Mouse (Mus musculus) T-helper 1 cell (primary cell): ENCODE measurements around the gene Rasgrp2.

Source experiments
- in situ Hi-C: fragments of 300-600 bp; cut with MboI, MseI; formaldehyde crosslinking; loops from one replicate; pipeline ENCODE4 v1.15.1; 2025; ENCODE audit warnings: high pct_unique_total_duplicates

Rasgrp2 gene

DNA sequence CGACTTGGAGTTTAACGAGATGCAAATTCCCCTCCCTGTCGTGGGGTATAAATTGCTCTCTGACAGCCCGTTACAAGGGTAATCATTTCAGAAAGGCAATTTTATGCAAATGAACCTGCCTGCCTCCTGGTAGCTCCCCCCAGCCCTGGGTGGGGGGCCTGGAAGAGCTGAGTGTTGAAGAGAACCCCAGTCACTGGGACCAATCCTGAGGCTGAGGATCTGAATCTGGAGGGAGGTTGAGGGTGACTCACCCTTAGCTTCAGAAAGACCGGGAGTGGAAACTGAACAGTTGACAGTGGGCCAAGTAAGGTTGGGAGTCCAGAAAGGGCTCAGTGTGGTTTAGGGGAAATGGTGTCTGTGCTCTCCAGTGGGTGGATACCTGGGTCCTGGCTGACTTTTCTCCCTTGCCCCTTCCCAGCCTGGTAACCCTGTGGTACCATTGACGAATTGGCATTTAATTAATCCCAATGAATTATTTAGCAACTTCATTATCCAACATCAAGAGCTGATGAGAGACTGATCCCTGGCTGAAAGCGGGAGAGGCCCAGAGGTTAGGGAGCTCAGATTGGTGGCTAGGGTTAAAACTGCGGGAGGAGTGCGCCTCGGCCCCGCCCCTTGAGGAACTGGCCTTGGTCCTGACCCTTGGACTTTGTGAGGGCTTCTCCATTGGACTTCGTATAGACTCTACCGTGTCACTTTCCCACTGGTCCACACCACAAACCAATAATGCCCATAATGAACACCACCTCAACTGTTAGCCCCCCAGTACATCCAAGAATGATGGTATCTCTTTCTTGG, 27.8 kb downstream of the Rasgrp2 start:
- in situ Hi-C loops = no loop called here

DNA sequence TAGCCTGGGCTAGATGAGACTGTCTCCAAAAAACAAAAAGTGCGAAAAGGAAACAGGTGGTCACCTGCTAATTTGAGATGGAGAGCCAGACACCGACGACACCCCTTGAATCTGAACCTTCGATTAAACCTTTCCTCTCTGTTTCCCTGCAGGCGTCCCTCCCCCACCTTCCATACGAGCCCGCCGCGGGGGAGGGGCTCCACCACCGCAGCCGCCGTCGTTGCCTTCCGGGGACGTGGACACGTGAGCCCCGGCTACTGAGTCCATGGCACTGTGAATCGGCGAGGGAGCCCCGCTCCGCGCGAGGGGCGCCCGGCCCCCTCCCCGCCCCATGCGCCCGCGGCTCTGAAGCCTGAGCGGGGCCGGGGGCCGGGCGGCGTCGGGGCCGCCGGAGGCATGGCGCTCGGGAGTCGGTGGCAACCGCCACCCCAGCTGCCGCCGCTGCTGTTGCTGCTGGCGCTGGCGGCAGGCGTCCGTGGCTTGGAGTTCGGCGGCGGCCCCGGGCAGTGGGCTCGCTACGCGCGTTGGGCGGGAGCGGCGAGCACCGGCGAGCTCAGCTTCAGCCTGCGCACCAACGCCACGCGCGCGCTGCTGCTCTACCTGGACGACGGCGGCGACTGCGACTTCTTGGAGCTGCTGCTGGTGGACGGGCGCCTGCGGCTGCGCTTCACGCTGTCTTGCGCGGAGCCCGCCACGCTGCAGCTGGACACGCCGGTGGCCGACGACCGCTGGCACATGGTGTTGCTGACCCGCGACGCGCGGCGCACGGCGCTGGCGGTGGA, 28.7 kb downstream of the Rasgrp2 start:
- in situ Hi-C loops = no loop called here

DNA sequence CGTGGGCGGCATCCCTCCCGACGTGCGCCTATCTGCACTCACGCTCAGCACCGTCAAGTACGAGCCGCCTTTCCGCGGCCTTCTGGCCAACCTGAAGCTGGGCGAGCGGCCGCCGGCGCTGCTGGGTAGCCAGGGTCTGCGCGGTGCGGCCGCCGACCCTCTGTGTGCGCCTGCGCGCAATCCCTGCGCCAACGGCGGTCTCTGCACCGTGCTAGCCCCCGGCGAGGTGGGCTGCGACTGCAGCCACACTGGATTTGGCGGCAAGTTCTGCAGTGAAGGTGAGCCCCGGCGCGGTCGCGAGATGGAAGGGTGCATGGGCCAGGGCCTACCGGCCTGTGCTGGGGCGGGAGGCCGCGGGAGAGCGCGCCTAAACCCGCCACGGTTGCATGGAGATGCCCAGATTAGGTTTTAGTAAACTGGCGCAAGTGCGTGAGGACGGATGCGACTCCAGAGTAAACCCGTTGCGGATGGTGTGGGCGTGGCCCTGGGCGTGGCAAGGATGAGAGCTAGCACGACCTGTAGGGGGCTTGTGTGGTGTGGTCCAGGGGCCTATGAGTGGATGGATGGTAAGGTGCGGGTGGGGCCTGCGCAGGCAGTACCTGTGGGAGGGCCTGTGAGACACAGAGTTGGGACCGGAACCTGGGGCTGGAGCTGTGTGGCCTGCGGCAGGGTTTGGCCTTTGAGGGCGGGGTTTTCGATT, 29.5 kb downstream of the Rasgrp2 start:
- in situ Hi-C loops = no loop called here

- in situ Hi-C loops = no loop called here
Observed at GRCm38 (mm10) chr19:6443016-6443415, 43.9 kb downstream of the Rasgrp2 start.

- in situ Hi-C loops = no loop called here
Observed at GRCm38 (mm10) chr19:6445761-6446423, 46.8 kb downstream of the Rasgrp2 start.

DNA sequence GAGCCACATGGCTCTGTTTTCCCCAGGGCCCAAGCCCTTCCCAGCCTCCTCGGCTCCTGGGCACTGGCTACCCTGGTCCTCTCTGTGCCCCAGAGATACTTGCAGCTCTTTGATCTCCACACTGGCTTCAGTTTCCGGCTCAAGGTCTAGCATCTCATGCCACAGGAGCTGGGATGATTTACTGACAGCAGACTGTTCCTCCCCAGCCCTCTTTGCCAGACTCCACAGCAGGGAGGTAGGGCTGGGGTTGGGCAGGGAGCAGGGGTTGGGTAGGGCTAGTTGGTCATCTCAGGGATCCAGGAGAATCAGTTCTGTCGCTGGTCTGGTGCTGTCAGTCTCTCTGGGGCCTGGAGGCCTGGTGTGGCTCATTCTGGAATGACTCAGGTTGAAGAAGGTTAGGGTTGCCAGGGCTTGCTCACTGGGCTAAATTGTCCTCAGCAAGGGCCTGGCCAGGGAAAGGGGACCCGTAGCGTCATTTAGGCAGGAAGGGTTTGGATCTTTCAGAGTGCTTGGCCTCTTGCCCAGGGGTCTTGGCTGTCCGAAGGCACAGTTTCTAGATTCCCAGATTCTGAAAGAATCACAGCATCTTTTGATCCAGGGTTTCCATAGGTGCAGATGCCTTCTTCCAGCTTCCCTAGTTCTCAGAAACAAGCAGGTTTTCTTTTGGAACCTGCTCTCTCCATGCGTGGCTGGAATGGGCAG, 47.7 kb downstream of the Rasgrp2 start:
- in situ Hi-C loops = no loop called here

- in situ Hi-C loops = no loop called here
Observed at GRCm38 (mm10) chr19:6448752-6449151, 49.6 kb downstream of the Rasgrp2 start.

GRCm38 (mm10) chr19:6449841-6450240, 50.7 kb downstream of the Rasgrp2 start:
- in situ Hi-C loops = no loop called here

DNA sequence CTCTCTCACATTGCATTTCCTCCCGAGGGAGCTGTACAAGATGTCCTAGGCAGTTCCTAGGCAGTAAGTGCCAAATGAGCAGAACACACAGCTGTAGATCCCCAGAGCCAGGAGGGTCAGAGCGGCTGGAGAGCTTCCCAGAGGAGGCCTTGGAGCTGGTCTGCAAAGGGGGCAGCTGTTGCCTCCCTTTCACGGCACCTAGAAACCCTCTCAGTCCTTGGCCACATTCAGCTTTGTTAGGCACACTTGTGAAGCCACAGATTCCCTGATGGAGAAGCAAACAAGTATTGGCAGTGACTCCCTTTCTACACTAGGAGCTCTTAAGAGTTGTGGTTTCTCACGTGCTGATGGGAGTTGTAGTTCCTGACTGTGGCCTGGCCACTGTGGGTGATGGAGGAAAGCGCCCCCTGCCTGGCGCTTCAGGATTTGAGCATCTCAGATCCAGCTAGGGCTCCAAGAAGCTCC, 52.9 kb downstream of the Rasgrp2 start:
- in situ Hi-C loops = no loop called here

DNA sequence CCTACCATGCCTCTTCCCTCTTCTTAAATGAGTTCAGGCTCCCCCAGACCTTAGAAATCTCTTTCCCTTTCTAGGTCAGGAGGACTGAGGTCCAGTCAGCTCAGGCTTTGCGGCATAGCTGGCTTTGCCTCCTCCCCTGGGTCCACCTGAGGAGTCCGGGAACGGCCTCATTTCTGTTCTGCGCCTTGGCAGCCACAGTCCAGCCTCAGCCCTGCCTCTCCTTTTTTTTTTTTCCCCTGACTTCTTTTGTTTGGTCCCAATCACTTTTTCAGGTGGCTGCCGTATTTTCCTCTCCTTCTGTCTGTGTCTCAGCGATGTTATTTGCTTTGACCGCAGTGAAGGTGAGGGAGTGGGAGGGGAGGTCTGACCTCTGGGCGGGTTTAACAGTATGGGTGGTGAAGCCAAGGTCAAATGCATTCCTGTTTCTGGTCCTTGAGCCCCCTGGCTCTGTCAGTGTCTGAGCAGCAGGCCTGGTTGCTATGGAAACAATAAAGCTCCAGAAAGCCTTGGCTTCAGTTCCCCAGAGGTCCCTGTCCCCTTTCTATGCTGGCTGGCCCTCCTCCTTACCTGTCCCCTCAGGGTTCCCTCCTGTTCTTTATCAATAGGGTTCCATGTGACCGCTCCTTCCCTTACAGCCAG, 53.7 kb downstream of the Rasgrp2 start:
- in situ Hi-C loops = no loop called here

DNA sequence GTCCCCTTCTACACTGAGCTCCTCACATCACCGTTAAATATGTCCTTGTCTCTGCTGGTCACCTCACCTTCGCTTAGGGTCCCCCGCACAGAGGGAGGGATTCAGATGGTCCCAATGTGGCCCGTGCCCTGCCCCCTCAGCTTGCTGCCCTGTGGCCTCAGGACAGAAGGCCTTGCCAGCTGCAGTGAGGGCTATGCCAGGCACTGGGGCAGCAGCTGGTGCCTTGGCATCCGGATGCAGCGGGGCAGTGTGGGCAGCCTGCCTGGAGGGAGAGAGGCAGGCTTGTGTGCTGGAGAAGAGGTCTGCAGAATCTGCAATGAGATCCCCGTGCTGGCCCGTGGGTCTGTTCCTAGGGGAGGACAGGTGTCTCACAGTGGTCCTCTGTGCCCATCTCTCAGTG, 54.2 kb downstream of the Rasgrp2 start:
- in situ Hi-C loops = no loop called here

GRCm38 (mm10) chr19:6454041-6454720, 55.0 kb downstream of the Rasgrp2 start:
- in situ Hi-C loops = no loop called here

DNA sequence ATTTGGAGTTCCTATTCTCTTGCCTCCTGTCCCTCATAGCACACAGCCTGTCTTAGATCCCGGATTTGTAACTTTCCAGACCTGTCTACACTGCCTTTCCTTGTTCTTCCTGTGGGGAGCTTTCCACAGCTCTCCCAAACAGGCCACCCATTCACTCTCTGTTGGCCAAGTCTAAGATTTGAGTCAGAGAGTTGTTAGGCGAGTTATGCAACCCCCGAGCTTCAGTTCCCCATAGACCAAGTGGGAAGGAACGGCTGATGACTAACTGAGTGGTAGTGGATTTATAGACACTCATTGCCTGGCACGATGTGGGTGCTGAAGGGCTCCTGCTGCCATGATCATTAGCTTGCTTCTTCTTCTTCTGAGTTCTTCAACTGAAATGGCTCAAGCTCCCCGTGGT, 60.4 kb downstream of the Rasgrp2 start:
- in situ Hi-C loops = no loop called here

GRCm38 (mm10) chr19:6462841-6463240, 63.7 kb downstream of the Rasgrp2 start:
- in situ Hi-C loops = no loop called here

- in situ Hi-C loops = no loop called here
Observed at GRCm38 (mm10) chr19:6464306-6465071, 65.3 kb downstream of the Rasgrp2 start.
